Mouse (Mus musculus): ENCODE data around the gene Sap25.

DNA sequence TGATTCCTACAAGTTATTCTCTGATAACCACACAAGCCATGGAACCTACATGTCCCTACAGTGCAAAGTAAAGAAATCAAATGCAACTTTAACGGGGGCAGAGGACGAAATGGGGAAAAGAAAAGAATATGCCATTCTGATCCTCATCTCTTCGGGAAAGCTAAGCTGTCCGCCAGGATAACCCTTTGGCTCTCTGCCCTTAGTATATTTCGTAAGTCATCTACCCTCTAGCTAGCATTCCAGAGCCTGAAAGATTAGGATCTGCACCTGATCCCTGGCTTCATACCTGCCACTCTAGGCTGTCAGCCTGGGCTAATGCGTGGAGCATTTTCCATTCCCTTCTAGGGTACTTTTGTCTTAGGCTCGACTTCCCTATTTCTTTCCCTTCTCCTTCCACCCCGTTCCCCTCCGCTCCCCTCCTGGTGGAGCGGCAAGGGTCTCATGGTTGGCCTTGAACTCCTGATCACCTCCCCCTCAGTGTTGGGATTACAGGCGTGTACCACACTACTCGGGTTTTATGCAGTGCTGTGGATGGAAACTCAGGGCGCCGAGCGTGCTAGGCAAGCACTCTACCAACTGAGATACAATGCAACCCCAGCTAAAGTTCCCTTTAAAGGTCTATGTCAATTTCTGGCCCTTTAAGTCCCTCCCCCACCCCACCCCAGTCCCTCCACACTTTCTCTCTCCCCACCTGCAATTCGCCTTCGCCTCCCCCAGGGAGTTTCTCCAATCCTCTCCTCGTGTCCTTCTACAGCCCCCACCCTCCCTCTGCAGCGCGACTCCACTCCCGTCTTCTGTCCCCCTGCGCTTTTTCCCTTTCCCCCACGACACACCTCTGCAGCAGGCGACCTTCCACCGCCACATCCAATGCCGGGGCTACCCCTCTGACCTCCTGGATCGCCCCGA lies 42.5 kb downstream of the Sap25 start:
- TF ChIP-seq CTCF (IDR thresholded peaks at IDR 0.05; ENCODE audit: low read depth): no peak; the same call in 1 of the 2 replicates
- no peak for TF ChIP-seq EP300 (IDR thresholded peaks at IDR 0.05; ENCODE audit: low read depth)

Measured in liver, embryonic 14.5 days (tissue).